Mouse (Mus musculus) liver, embryonic 12.5 days (tissue): ENCODE data around the gene Abracl. TPM values are rescaled to one million over a fixed set of nuclear protein-coding genes. Genes with fewer than 3 reads are reported as not detected.

Experiments
- ATAC-seq: fragments of 200-750 bp; cut with Nextera tagmentation; 2 replicates; pipeline ENCODE4 v1.8.0; 2017; ENCODE audit warnings: moderate number of reproducible peaks, mild to moderate bottlenecking, moderate library complexity
- H3K27ac ChIP-seq: fragments of 300-500 bp; sonication (generic); 2 replicates; pipeline ENCODE4 v1.5.1; 2016; ENCODE audit warnings: mild to moderate bottlenecking
- H3K27me3 ChIP-seq: fragments of 300-500 bp; sonication (generic); replicated peaks from 2 replicates; pipeline ENCODE4 v1.6.1; 2016; ENCODE audit warnings: mild to moderate bottlenecking, moderate library complexity
- H3K36me3 ChIP-seq: fragments of 300-500 bp; sonication (generic); 2 replicates; pipeline ENCODE4 v1.6.1; 2016; ENCODE audit warnings: mild to moderate bottlenecking, moderate library complexity
- H3K4me1 ChIP-seq: fragments of 300-500 bp; sonication (generic); 2 replicates; pipeline ENCODE4 v1.6.1; 2016
- H3K4me2 ChIP-seq: fragments of 300-500 bp; sonication (generic); 2 replicates; pipeline ENCODE4 v1.6.1; 2016; ENCODE audit warnings: mild to moderate bottlenecking, moderate library complexity
- H3K4me3 ChIP-seq: fragments of 300-500 bp; sonication (generic); 2 replicates; pipeline ENCODE4 v1.5.1; 2016; ENCODE audit warnings: mild to moderate bottlenecking, moderate library complexity
- H3K9ac ChIP-seq: fragments of 300-500 bp; sonication (generic); 2 replicates; pipeline ENCODE4 v1.6.1; 2016; ENCODE audit warnings: mild to moderate bottlenecking, moderate library complexity
- H3K9me3 ChIP-seq: fragments of 300-500 bp; sonication (generic); replicated peaks from 2 replicates; pipeline ENCODE4 v1.6.1; 2016; ENCODE audit warnings: mild to moderate bottlenecking, moderate library complexity
- WGBS: fragments of 180-500 bp; shearing (Covaris S2); methylation state at CpG from one replicate; pipeline ENCODE4 v1.1.7; 2016; ENCODE audit not compliant: insufficient replicate concordance; 5-methylcytosine and 5-hydroxymethylcytosine counted together
- polyA plus RNA-seq: library from polyadenylated mRNA; unstranded; fragments of >200 nt; fragmentation: Nextera tagmentation; extraction: Ambion mirVana; gene quantifications from 2 replicates; pipeline ENCODE4 v1.2.1, GENCODE M21; 2016

The Abracl gene
- polyA plus RNA-seq, 1 experiment from 2014 or later = 77.1 TPM

DNA sequence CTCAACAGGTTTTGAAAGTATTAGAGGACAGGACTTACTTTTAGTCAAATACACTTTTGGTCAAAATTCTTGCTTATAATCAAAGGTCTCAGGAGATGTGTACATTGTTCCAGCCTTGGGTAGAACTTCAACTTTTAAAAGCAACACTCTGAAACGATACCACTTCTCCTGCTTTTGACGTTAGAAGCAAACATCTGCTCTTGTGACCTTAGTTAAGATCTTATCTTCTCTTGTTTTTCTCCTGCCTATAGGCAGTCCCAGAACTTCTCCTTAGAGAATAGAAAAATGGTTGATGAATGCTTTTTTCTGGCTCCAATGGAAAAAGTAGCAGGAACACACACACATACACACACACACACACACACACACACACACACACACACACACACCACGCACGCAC lies 57.0 kb downstream of the Abracl start:
- Histone ChIP-seq H3K4me3 (no peak overlapping the region), H3K4me1 (no peaks in the 10 kb centered on the region), H3K9ac (no peak overlapping the region), H3K36me3 (no peaks in the 10 kb centered on the region), H3K27ac (no peak overlapping the region), H3K27me3 (no peaks in the 10 kb centered on the region), H3K4me2 (no peak overlapping the region), H3K9me3 (no peaks in the 10 kb centered on the region)
- ATAC-seq = no peak
- WGBS = 39% methylated on average over 4 of the region's 4 CpGs

Other genes with a start within 250 kb of the Abracl start
- gene Txlnb, start 227.1 kb downstream of the Abracl start, polyA plus RNA-seq = 0.14 and 0.19 TPM in 2 replicates
- 2.7 and 3.4 TPM in 2 replicates for gene Heca, start 75.2 kb downstream of the Abracl start, polyA plus RNA-seq
- 14.5 and 15.5 TPM in 2 replicates for gene Reps1, start 32.6 kb upstream of the Abracl start, polyA plus RNA-seq
- 0.21 TPM in 1 of 2 replicates, not detected in the other for gene Ect2l, start 187.6 kb upstream of the Abracl start, polyA plus RNA-seq
- 6.5 and 6.6 TPM in 2 replicates for gene Ccdc28a, start 211.7 kb upstream of the Abracl start, polyA plus RNA-seq